Mouse (Mus musculus): ENCODE results near the gene Jph4.

GRCm38 (mm10) chr14:55089199-55089947 lies 27.4 kb downstream of the Jph4 start:
- no peak for TF ChIP-seq POLR2A (IDR thresholded peaks at IDR 0.05; ENCODE audit: control insufficient read depth in 1 of 2, insufficient read depth in 1 of 2, low read depth in 1 of 2, low read length in 2 of 2, poor library complexity in 1 of 2)
- no peak for TF ChIP-seq JUND (IDR thresholded peaks at IDR 0.05; ENCODE audit: low read depth, low read length)
- TF ChIP-seq CTCF (IDR thresholded peaks at IDR 0.05 in 2 of 3, conservative IDR thresholded peaks at IDR 0.05 in 1 of 3; ENCODE audit: control insufficient read depth in 1 of 3, insufficient read depth in 1 of 3, low read depth in 2 of 3, low read length in 3 of 3, poor library complexity in 1 of 3, severe bottlenecking in 1 of 3) = no peak
- no peak for TF ChIP-seq HCFC1 (IDR thresholded peaks at IDR 0.05; ENCODE audit: low read depth, low read length)
- no peak for TF ChIP-seq USF2 (IDR thresholded peaks at IDR 0.05; ENCODE audit: borderline replicate concordance in 1 of 2, insufficient read depth in 1 of 2, low read depth in 1 of 2, low read length in 2 of 2)
- TF ChIP-seq CHD2 (IDR thresholded peaks at IDR 0.05; ENCODE audit: low read length) = no peak
- no peak for TF ChIP-seq RCOR1 (IDR thresholded peaks at IDR 0.05; ENCODE audit: low read depth, low read length)
- no peak for TF ChIP-seq BHLHE40 (IDR thresholded peaks at IDR 0.05; ENCODE audit: borderline replicate concordance, low read depth, low read length)
- no peak for TF ChIP-seq MAFK (IDR thresholded peaks at IDR 0.05; ENCODE audit: borderline replicate concordance, low read depth, low read length)
- TF ChIP-seq MAX (IDR thresholded peaks at IDR 0.05; ENCODE audit: low read length) = no peak
- TF ChIP-seq GATA1 (IDR thresholded peaks at IDR 0.05; ENCODE audit: low read depth, low read length) = no peak

Data from MEL (cell line).